ENCODE assay signal across 21 mouse cellular contexts in genomic region chr5:36623670-36624069, GRCm38 (mm10). TPM values are rescaled to one million over a fixed set of nuclear protein-coding genes. Genes with fewer than 3 reads are reported as not detected.
DNase-seq lines count a peak whose midpoint lies in the region; ATAC-seq and TF ChIP-seq lines count a peak whose summit lies in the region.
"Had no signal": no experiment of that assay in that cellular context is flagged by ENCODE, and none has a peak within 500 bp of the region (broad histone marks: within the 10 kb centered on the region; RNA-seq: fewer than 3 reads in every experiment).

No protein-coding gene starts in this region.

- 0 out of 2 replicates have a peak, but pooled peaks have one; percentile 34 for ATAC-seq in hindbrain, embryonic 16.5 days
- ATAC-seq in hindbrain, embryonic 11.5 days (ENCODE audit: low FRiP score): no peak
- no peak for ATAC-seq in megakaryocyte, adult 5-6 weeks (ENCODE audit: poor library complexity, severe bottlenecking)
- ATAC-seq: forebrain, embryonic 13.5 days; forebrain, postnatal 0 days; inflammation-experienced regulatory T-cells, adult 6 months had no signal

- H3K9me3 ChIP-seq in hindbrain, embryonic 16.5 days (ENCODE audit: control insufficient read depth, low read length): no peaks in the 10 kb centered on the region
- no peaks in the 10 kb centered on the region for H3K9me3 ChIP-seq in hindbrain, embryonic 11.5 days (ENCODE audit: control insufficient read depth, low read length)
- H3K9me3 ChIP-seq in megakaryocyte, embryonic 14.5 days: no peaks in the 10 kb centered on the region
- H3K9me3 ChIP-seq: embryonic facial prominence, embryonic 13.5 days; forebrain, embryonic 13.5 days; heart, embryonic 15.5 days; hindbrain, embryonic 10.5 days; hindbrain, embryonic 15.5 days had no signal

- no peaks in the 10 kb centered on the region for H3K36me3 ChIP-seq in hindbrain, embryonic 16.5 days (ENCODE audit: control insufficient read depth, insufficient read depth, low read length)
- no peaks in the 10 kb centered on the region for H3K36me3 ChIP-seq in hindbrain, embryonic 11.5 days (ENCODE audit: control insufficient read depth, insufficient read depth, low read length)
- H3K36me3 ChIP-seq in megakaryocyte, embryonic 14.5 days (replicated peaks; ENCODE audit: low read length): peaks cover 75% of the 10 kb centered on the region
- H3K36me3 ChIP-seq: heart, embryonic 15.5 days had no signal

- no peak for DNase-seq in hindbrain, embryonic 11.5 days (ENCODE audit: low spot score)
- no peak for DNase-seq in lung, postnatal 25 days (ENCODE audit: low spot score)
- DNase-seq in thymus, postnatal 25 days: no peak
- DNase-seq: adrenal gland, postnatal 10 days; cerebellum, adult 18-20 months; cerebellum, adult 9-11 months; cerebellum, postnatal 36 days; forebrain, postnatal 0 days; heart, adult 2 months; heart, postnatal 14 days had no signal

- TF ChIP-seq CTCF in bone marrow macrophage, adult 2 months (IDR thresholded peaks at IDR 0.05; ENCODE audit: low read depth, low read length): no peak

- H3K4me2 ChIP-seq in hindbrain, embryonic 16.5 days (ENCODE audit: low read length): no peak overlapping the region
- no peak overlapping the region for H3K4me2 ChIP-seq in hindbrain, embryonic 11.5 days (replicated peaks; ENCODE audit: low read depth, low read length)
- H3K4me2 ChIP-seq: embryonic facial prominence, embryonic 13.5 days; forebrain, embryonic 13.5 days; heart, embryonic 11.5 days; heart, embryonic 15.5 days; hindbrain, embryonic 15.5 days had no signal

- H3K4me3 ChIP-seq in hindbrain, embryonic 16.5 days (ENCODE audit: low read length): no peak overlapping the region
- no peak overlapping the region for H3K4me3 ChIP-seq in hindbrain, embryonic 11.5 days (ENCODE audit: low read depth, low read length)
- peak overlapping the region; percentile 81 for H3K4me3 ChIP-seq in megakaryocyte, embryonic 14.5 days (replicated peaks)
- H3K4me3 ChIP-seq in bone marrow macrophage, adult 2 months (ENCODE audit: insufficient read depth, low read length): no peak overlapping the region
- H3K4me3 ChIP-seq: embryonic facial prominence, embryonic 13.5 days; forebrain, embryonic 13.5 days; heart, adult 2 months; heart, embryonic 15.5 days; hindbrain, embryonic 10.5 days; hindbrain, embryonic 15.5 days had no signal

- no peaks in the 10 kb centered on the region for H3K4me1 ChIP-seq in hindbrain, embryonic 16.5 days (ENCODE audit: control insufficient read depth, insufficient read depth, low read depth, low read length)
- H3K4me1 ChIP-seq in hindbrain, embryonic 11.5 days (replicated peaks; ENCODE audit: control insufficient read depth, insufficient read depth, low read length): no peaks in the 10 kb centered on the region; the same call in 1 of the 2 replicates
- H3K4me1 ChIP-seq in megakaryocyte, embryonic 14.5 days: peaks cover 94% of the 10 kb centered on the region
- H3K4me1 ChIP-seq in bone marrow macrophage, adult 2 months (ENCODE audit: control insufficient read depth, insufficient read depth, low read length): peaks cover 49% of the 10 kb centered on the region

- WGBS in hindbrain, embryonic 16.5 days: 88% methylated on average over 5 of the region's 5 CpGs
- WGBS in hindbrain, embryonic 11.5 days: 95% methylated on average over 5 of the region's 5 CpGs

- no peak overlapping the region for H3K27ac ChIP-seq in hindbrain, embryonic 16.5 days (ENCODE audit: low read depth, low read length)
- H3K27ac ChIP-seq in hindbrain, embryonic 11.5 days (ENCODE audit: low read depth, low read length): no peak overlapping the region
- peak overlapping the region; percentile 57 for H3K27ac ChIP-seq in bone marrow macrophage, adult 2 months (ENCODE audit: insufficient read depth, low read depth, low read length)
- H3K27ac ChIP-seq: embryonic facial prominence, embryonic 13.5 days; forebrain, embryonic 13.5 days; heart, embryonic 15.5 days; hindbrain, embryonic 10.5 days; hindbrain, embryonic 15.5 days had no signal

- no peaks in the 10 kb centered on the region for H3K27me3 ChIP-seq in hindbrain, embryonic 16.5 days (replicated peaks; ENCODE audit: control insufficient read depth, insufficient read depth, low read length)
- H3K27me3 ChIP-seq in hindbrain, embryonic 11.5 days (ENCODE audit: control insufficient read depth, insufficient read depth, low read length): no peaks in the 10 kb centered on the region
- H3K27me3 ChIP-seq in megakaryocyte, embryonic 14.5 days (replicated peaks): no peaks in the 10 kb centered on the region
- H3K27me3 ChIP-seq: embryonic facial prominence, embryonic 13.5 days; forebrain, embryonic 13.5 days; heart, embryonic 15.5 days; hindbrain, embryonic 15.5 days had no signal

- no peak overlapping the region for H3K9ac ChIP-seq in hindbrain, embryonic 16.5 days (ENCODE audit: low read depth, low read length)
- H3K9ac ChIP-seq in hindbrain, embryonic 11.5 days (ENCODE audit: low read depth, low read length): no peak overlapping the region
- H3K9ac ChIP-seq: embryonic facial prominence, embryonic 13.5 days; forebrain, embryonic 13.5 days; forebrain, postnatal 0 days; heart, embryonic 15.5 days; hindbrain, embryonic 15.5 days had no signal

- TF ChIP-seq POLR2A in bone marrow macrophage, adult 2 months (IDR thresholded peaks at IDR 0.05; ENCODE audit: borderline replicate concordance, low read depth, low read length): no peak

RNA-seq across cellular contexts. Expression of gene Tbc1d14, which starts 30.6 kb away (rescaled TPM):
- 63.8 and 74.4 TPM in 2 replicates for polyA plus RNA-seq in hindbrain, embryonic 16.5 days (2015; fragmentation: Nextera tagmentation; extraction: Ambion mirVana)
- polyA plus RNA-seq in hindbrain, embryonic 11.5 days (2014; fragmentation: Nextera tagmentation; extraction: Ambion mirVana): 38.3 and 41.4 TPM in 2 replicates
- 7.1 and 8.7 TPM in 2 replicates for polyA plus RNA-seq in megakaryocyte, embryonic 14.5 days (2012; ENCODE audit: insufficient read depth, low replicate concordance)
- total RNA-seq in megakaryocyte, adult 5-6 weeks (2015): 22.3 and 25.5 TPM in 2 replicates
- 11.2 and 16.2 TPM in 2 replicates for total RNA-seq in megakaryocyte, adult 5-6 weeks (2017)
- polyA plus RNA-seq in bone marrow macrophage, adult 2 months (2012; ENCODE audit: insufficient read depth, insufficient read length, missing spikeins): 57.5 and 57.8 TPM in 2 replicates
